Comparison of ENCODE assay signal across 7 mouse cellular contexts in the genomic region with DNA sequence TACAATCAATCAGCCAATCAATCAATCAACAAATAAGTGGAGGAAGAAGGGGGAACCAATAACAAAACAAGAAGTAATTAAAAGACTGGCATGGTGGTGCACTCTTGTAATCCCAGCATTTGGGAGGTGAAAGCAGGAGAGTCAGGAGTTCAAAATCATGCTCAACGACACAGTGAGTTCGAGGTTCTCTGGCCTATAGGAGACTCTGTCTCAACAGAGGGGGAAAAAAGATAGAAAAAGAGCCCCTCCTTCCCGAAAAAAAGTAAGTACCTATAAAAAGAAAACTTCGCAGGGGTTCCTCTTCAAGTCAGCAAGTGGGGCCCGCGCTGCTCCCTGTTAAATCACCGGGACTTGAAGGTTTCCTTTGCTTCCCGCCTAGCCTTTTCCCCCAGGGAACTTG. TPM values are rescaled to one million over a fixed set of nuclear protein-coding genes. Genes with fewer than 3 reads are reported as not detected.
DNase-seq lines count a peak whose midpoint lies in the region; ATAC-seq and TF ChIP-seq lines count a peak whose summit lies in the region.

A gene (plus strand): TSS at position 136 of the 400 bp plus-strand sequence.
A gene (minus strand): TSS at position 347 of the 400 bp plus-strand sequence.

- DNase-seq in heart, postnatal 25 days (ENCODE audit: low spot score): no peak
- DNase-seq in limb, embryonic 14.5 days (ENCODE audit: low spot score): peak; percentile 4
- no peak for DNase-seq in ovary, postnatal 36 days (ENCODE audit: low spot score)

- WGBS in limb, embryonic 14.5 days: 27% methylated on average over 8 of the region's 8 CpGs
- WGBS in stomach, embryonic 14.5 days: 29% methylated on average over 8 of the region's 8 CpGs

- H3K27me3 ChIP-seq in C2C12 (ENCODE audit: control insufficient read depth, insufficient read depth, insufficient read length): no peaks in the 10 kb centered on the region
- H3K27me3 ChIP-seq in erythroblast, embryonic 14.5 days (ENCODE audit: control insufficient read depth): no peaks in the 10 kb centered on the region
- no peaks in the 10 kb centered on the region for H3K27me3 ChIP-seq in limb, embryonic 14.5 days (ENCODE audit: control insufficient read depth, insufficient read depth, low read length)
- no peaks in the 10 kb centered on the region for H3K27me3 ChIP-seq in stomach, embryonic 14.5 days (ENCODE audit: control insufficient read depth, insufficient read depth, low read length)

- H3K9ac ChIP-seq in limb, embryonic 14.5 days (ENCODE audit: low read depth, low read length, severe bottlenecking): peak within 1 kb of the TSS; percentile 69
- H3K9ac ChIP-seq in stomach, embryonic 14.5 days (replicated peaks; ENCODE audit: low read depth, low read length): peak within 1 kb of the TSS; percentile 53

- H3K27ac ChIP-seq in limb, embryonic 14.5 days (replicated peaks; ENCODE audit: low read depth, low read length): peak within 1 kb of the TSS; percentile 79
- peak within 1 kb of the TSS; percentile 75 for H3K27ac ChIP-seq in stomach, embryonic 14.5 days (ENCODE audit: low read length)

- peak within 1 kb of the TSS; percentile 47 for H3K4me2 ChIP-seq in limb, embryonic 14.5 days (replicated peaks; ENCODE audit: low read depth, low read length, severe bottlenecking)
- H3K4me2 ChIP-seq in stomach, embryonic 14.5 days (replicated peaks; ENCODE audit: low read depth, low read length): peak within 1 kb of the TSS; percentile 52

- H3K79me2 ChIP-seq in C2C12 (ENCODE audit: control insufficient read depth, insufficient read depth): peaks cover 21% of the 10 kb centered on the region

- H3K36me3 ChIP-seq in C2C12 (ENCODE audit: control insufficient read depth, insufficient read depth): peaks cover 5% of the 10 kb centered on the region
- peaks cover 12% of the 10 kb centered on the region for H3K36me3 ChIP-seq in erythroblast, embryonic 14.5 days (ENCODE audit: control insufficient read depth)
- no peaks in the 10 kb centered on the region for H3K36me3 ChIP-seq in limb, embryonic 14.5 days (ENCODE audit: control insufficient read depth, insufficient read depth, low read length)
- no peaks in the 10 kb centered on the region for H3K36me3 ChIP-seq in stomach, embryonic 14.5 days (ENCODE audit: control insufficient read depth, insufficient read depth, low read length)

- peak within 1 kb of the TSS; percentile 91 for H3ac ChIP-seq in C2C12 (ENCODE audit: control insufficient read depth, insufficient read length, low read depth)

- peaks cover 5% of the 10 kb centered on the region for H3K79me3 ChIP-seq in C2C12 (ENCODE audit: low read depth)

- H3K9me3 ChIP-seq in erythroblast, embryonic 14.5 days (ENCODE audit: control insufficient read depth, low read length): peaks cover 4% of the 10 kb centered on the region; the same call in 1 of the 2 replicates
- no peaks in the 10 kb centered on the region for H3K9me3 ChIP-seq in limb, embryonic 14.5 days (ENCODE audit: control insufficient read depth, low read length)
- H3K9me3 ChIP-seq in stomach, embryonic 14.5 days (ENCODE audit: control insufficient read depth, low read depth, low read length): no peaks in the 10 kb centered on the region

- TF ChIP-seq CTCF in C2C12 (IDR thresholded peaks at IDR 0.05; ENCODE audit: control insufficient read depth, insufficient read depth, insufficient read length): no peak

- H3K4me3 ChIP-seq in C2C12 (ENCODE audit: insufficient read depth, poor library complexity, severe bottlenecking): peak within 1 kb of the TSS; percentile 41
- H3K4me3 ChIP-seq in erythroblast, embryonic 14.5 days (replicated peaks): peak within 1 kb of the TSS; percentile 90
- peak within 1 kb of the TSS; percentile 66 for H3K4me3 ChIP-seq in limb, embryonic 14.5 days (replicated peaks; ENCODE audit: low read length)
- H3K4me3 ChIP-seq in stomach, embryonic 14.5 days (ENCODE audit: low read depth, low read length): peak within 1 kb of the TSS; percentile 55

- intact Hi-C loops in heart, postnatal 25 days (cut with DNase I): loop anchor here (2.0 kb wide), 1 partner anchor 29 kb away; a partner anchor contains a TSS

- peaks cover 14% of the 10 kb centered on the region for H3K4me1 ChIP-seq in erythroblast, embryonic 14.5 days (ENCODE audit: control insufficient read depth)
- peaks cover 3% of the 10 kb centered on the region; the same call in 1 of the 2 replicates for H3K4me1 ChIP-seq in limb, embryonic 14.5 days (ENCODE audit: control insufficient read depth, insufficient read depth, low read length)
- H3K4me1 ChIP-seq in stomach, embryonic 14.5 days (ENCODE audit: control insufficient read depth, insufficient read depth, low read length): no peaks in the 10 kb centered on the region

- ATAC-seq in CD4-positive, CD25-positive, alpha-beta regulatory T cell, adult 4 months: no peak
- peak; percentile 35 for ATAC-seq in limb, embryonic 14.5 days (ENCODE audit: low FRiP score, low read depth)
- no peak for ATAC-seq in stomach, embryonic 14.5 days (ENCODE audit: insufficient number of reproducible peaks, insufficient read depth, low FRiP score, low read depth)

- no peak for TF ChIP-seq POLR2A in limb, embryonic 14.5 days (IDR thresholded peaks at IDR 0.05; ENCODE audit: borderline replicate concordance, extremely low read depth, insufficient read depth, insufficient read length)

TF ChIP-seq in C2C12, 6 proteins besides CTCF, POLR2A, EP300 and RAD21:
- TF ChIP-seq MYOG (IDR thresholded peaks at IDR 0.05; ENCODE audit: control insufficient read depth, extremely low read depth, insufficient read length): no peak

RNA-seq across cellular contexts. Expression of the first gene that starts in this region (rescaled TPM):
- 64.8 TPM for polyA plus RNA-seq in C2C12 (2012; fragmentation: generic; extraction: Trizol)
- polyA plus RNA-seq in CD4-positive, CD25-positive, alpha-beta regulatory T cell, adult 4 months (2017; shearing (Covaris generic)): 100 to 1,000 TPM; 110 to 131 TPM
- polyA plus RNA-seq in erythroblast, embryonic 14.5 days (2012): 21.8 and 22.6 TPM in 2 replicates
- 10 to 100 TPM; 67.5 to 77.9 TPM for total RNA-seq in heart, postnatal 25 days (2021)
- 40.0 and 44.2 TPM in 2 replicates for polyA plus RNA-seq in limb, embryonic 14.5 days (2012; rRNA removed)
- polyA plus RNA-seq in limb, embryonic 14.5 days (2014; fragmentation: Nextera tagmentation; extraction: Ambion mirVana): 133 TPM in 2 replicates
- polyA plus RNA-seq in stomach, embryonic 14.5 days (2014; fragmentation: Nextera tagmentation; extraction: Ambion mirVana): 113 and 121 TPM in 2 replicates

RNA-seq across cellular contexts. Expression of the second gene that starts in this region (rescaled TPM):
- 6.3 TPM for polyA plus RNA-seq in C2C12 (2012; fragmentation: generic; extraction: Trizol)
- polyA plus RNA-seq in CD4-positive, CD25-positive, alpha-beta regulatory T cell, adult 4 months (2017; shearing (Covaris generic)): 10 to 100 TPM; 26.8 to 28.7 TPM
- polyA plus RNA-seq in erythroblast, embryonic 14.5 days (2012): 0.07 and 0.12 TPM in 2 replicates
- total RNA-seq in heart, postnatal 25 days (2021): 10 to 100 TPM; 15.3 to 17.5 TPM
- polyA plus RNA-seq in limb, embryonic 14.5 days (2012; rRNA removed): 18.0 and 21.1 TPM in 2 replicates
- 34.6 and 35.8 TPM in 2 replicates for polyA plus RNA-seq in limb, embryonic 14.5 days (2014; fragmentation: Nextera tagmentation; extraction: Ambion mirVana)
- 34.5 and 35.0 TPM in 2 replicates for polyA plus RNA-seq in stomach, embryonic 14.5 days (2014; fragmentation: Nextera tagmentation; extraction: Ambion mirVana)
